Mouse (Mus musculus): ENCODE results near the gene Ptcra. TPM values are rescaled to one million over a fixed set of nuclear protein-coding genes. Genes with fewer than 3 reads are reported as not detected.
"Not testable (repeated sequence)": the region's sequence is repeated elsewhere in the genome, so short reads cannot be mapped to it uniquely, and the experiment has no call there.

Gene Ptcra
- polyA plus RNA-seq, 1 experiment from 2014 or later: 0.12 TPM

DNA sequence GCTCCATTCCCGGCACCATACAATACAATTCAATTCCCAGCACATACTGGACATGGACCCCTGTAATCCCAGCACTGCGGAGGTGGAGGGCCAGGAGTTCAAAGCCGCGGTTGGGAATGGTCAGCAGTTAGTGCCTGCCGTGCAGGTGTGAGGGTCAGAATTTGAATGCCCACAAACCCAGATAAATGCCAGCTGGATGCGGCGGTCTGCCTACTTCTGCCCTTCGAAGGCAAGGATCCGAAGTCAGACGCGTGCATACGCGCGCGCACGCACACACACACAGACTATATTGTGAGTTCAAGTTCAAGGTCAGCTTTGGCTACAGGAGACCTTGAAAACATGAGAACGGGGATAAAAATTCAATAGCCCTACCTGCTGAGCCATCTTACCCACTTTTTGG lies 8.1 kb upstream of the Ptcra start:
- no peak for TF ChIP-seq CTCF (IDR thresholded peaks at IDR 0.05)
- in situ Hi-C loops (cut with MboI; ENCODE audit: low pct_unique_long_range_greater_than_20kb): no loop called here
- DNase-seq (ENCODE audit: low read depth, low spot score) (no peak), ATAC-seq (no peak)
- ChIA-PET CTCF (interaction anchor here (0.9 kb wide), 1 partner anchor 67 kb away, joined by 3 read pairs; no protein-coding TSS in a partner anchor), POLR2A (interaction anchor here (0.6 to 1.7 kb wide), 4 partner anchors 15 to 896 kb away, joined by 3 to 5 read pairs (median 3); partner anchors contain the start of gene Cnpy3)
- no peaks in the 10 kb centered on the region for H3K27me3 ChIP-seq

DNA sequence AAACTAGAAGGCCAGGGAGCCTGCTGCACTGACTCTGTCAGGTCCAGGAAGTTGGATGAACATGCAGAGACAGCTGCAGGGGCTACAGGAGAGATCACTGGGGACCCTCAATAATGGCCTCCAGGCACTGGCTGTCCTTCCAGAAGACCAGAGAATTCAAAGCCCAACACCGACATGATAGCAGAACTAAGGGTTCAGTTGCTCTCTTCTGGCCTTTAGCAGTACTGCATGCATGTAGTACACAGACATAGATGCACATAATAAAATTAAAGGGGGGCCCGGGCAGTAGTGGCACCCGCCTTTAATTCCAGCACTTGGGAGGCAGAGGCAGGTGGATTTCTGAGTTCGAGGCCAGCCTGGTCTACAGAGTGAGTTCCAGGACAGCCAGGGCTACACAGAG lies 7.5 kb upstream of the Ptcra start:
- no peak for DNase-seq (ENCODE audit: low read depth, low spot score)
- in situ Hi-C loops (cut with MboI; ENCODE audit: low pct_unique_long_range_greater_than_20kb): no loop called here
- ChIA-PET POLR2A (interaction anchor here (0.6 kb wide), 1 partner anchor 88 kb away, joined by 3 read pairs; no protein-coding TSS in a partner anchor), CTCF (no interaction called here)
- ATAC-seq: no peak
- TF ChIP-seq CTCF (IDR thresholded peaks at IDR 0.05): no peak
- H3K27me3 ChIP-seq: no peaks in the 10 kb centered on the region

DNA sequence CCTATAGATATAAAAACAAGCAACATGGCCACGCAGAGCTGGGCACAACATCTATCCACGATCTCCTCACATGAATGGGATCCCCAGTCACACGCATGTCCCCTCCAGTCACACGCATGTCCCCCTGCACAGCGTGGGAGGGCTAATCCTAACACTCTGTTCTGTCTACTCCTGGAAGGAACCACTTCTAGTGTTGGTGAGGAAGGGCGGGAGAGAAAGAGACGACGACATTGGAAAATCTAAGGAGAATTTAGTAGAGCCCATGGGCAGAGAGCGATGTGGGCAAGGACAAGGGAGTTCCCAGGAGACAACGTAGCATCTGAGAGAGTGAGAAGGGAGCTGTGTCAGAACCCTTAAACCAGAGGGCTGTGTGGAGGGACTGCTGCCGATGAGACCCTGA lies 7.0 kb upstream of the Ptcra start:
- no peak for TF ChIP-seq CTCF (IDR thresholded peaks at IDR 0.05)
- in situ Hi-C loops (cut with MboI; ENCODE audit: low pct_unique_long_range_greater_than_20kb): no loop called here
- ATAC-seq (no peak), DNase-seq (ENCODE audit: low read depth, low spot score) (no peak)
- no peaks in the 10 kb centered on the region for H3K27me3 ChIP-seq
- ChIA-PET CTCF (no interaction called here), POLR2A (no interaction called here)

DNA sequence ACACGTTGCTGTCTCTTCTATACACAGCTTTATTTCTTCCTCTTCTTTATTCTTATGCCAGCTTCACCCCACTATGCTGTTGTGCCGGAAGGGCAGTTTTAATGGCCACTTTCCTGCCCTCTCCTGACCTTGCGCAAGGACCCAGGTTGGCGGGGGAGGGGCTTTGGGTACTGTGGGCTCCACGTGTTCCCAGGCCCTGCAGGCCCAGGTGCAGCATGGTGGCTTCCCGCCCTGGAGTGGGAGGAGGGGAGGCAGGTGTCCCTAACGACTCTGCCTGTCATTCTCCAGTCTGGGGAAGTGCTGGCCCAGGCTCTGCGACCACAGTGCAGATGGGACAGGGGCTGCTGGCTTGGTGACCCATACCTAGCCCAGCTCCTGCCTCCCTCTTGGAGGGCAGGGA lies 4.4 kb upstream of the Ptcra start:
- no peak for TF ChIP-seq CTCF (IDR thresholded peaks at IDR 0.05)
- no peaks in the 10 kb centered on the region for H3K27me3 ChIP-seq
- in situ Hi-C loops (cut with MboI; ENCODE audit: low pct_unique_long_range_greater_than_20kb): no loop called here
- DNase-seq (ENCODE audit: low read depth, low spot score) (no peak), ATAC-seq (no peak)
- POLR2A ChIA-PET: no interaction called here
- CTCF ChIA-PET: interaction anchor here (1.3 kb wide), 1 partner anchor 8 kb away, joined by 3 read pairs; no protein-coding TSS in a partner anchor

DNA sequence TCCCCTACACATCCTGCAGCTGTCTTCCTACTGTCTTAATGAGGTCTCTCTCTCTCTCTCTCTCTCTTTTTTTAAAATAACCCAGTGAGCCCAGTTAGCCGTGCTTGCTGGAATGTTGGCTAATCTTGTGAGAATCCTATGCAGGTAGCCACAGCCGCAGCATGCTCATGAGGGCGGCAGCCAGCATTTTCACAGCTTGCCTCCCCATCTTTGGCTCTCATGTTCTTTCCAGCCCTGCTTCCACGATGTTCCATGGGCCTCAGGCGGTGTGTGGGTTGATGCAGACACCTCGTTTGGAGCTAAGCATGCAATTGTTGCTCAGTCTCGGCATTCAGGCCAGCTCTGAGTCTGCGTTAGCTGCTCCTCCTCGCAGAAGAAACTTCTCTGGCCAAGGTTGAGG lies 1.4 kb upstream of the Ptcra start:
- CTCF ChIA-PET; in situ Hi-C loops (cut with MboI; ENCODE audit: low pct_unique_long_range_greater_than_20kb): not testable (repeated sequence)

DNA sequence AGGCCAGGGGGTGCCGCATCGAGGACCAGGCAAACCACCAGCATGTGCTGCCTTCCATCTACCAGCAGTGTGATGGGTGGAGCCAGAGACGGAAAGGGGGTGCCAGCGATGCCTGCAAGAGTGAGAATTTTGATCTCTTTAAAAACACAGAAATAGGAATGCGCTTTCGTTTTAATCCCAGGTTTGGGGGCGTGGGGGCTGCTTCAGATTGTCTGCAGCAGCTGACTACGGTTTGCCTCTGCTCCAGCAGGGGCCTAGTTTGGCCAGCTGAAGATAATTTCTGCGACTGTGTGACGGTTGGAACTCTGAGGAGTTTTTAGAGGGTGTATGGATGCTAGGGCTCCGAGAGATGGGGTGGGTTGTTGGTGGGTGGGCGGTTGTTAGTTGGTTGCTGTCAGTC lies 4.8 kb downstream of the Ptcra start:
- H3K27me3 ChIP-seq: peaks cover 6% of the 10 kb centered on the region
- in situ Hi-C loops (cut with MboI; ENCODE audit: low pct_unique_long_range_greater_than_20kb): no loop called here
- ChIA-PET POLR2A (no interaction called here), CTCF (no interaction called here)
- DNase-seq (ENCODE audit: low read depth, low spot score): no peak
- no peak for TF ChIP-seq CTCF (IDR thresholded peaks at IDR 0.05)
- ATAC-seq: no peak

More for the DNA sequence above, 1.4 kb upstream of the Ptcra start:
- POLR2A ChIA-PET: interaction anchor here (0.8 kb wide), 1 partner anchor 13 kb away, joined by 4 read pairs; the partner anchor contains the start of gene Cnpy3
- ATAC-seq; H3K27me3 ChIP-seq; DNase-seq (ENCODE audit: low read depth, low spot score): not testable (repeated sequence)

DNA sequence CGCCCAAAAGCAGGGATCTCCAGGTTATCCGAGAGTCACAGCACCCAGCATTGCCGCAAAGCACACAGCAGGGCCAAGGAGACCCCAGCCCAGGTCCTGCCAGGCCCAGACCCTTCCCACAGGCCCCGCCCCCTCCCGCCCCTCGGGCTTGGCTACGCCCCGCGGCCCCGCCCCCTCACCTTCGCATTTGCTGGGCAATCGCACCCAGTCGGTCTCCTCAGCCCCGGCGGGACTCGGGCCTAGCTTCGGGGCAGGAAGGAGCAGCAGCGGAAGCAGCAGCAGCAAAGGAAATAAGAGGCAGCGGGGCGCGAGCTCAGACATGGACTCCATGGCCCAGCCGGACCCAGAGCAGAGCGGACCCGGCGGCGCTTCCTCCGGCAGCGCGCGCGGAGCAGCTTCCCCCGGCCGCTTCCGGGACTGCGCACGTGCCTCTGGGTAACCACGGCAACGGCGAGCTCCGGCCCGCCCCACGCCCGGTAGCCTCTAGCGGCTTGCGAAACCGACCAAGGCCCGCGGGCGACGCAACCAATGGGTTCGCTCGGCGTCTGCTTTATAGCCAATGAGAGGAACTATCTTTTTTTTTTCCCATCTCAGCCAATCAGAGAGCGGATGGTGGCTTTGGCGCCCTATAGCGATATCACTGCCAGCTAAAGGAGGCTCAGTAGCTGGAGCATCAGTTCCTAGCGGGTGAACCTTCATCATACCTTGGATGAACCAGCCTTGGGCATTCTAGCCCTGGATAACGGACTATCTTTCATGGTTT lies 11.5 kb downstream of the Ptcra start, which contains the start of gene Cnpy3:
Gene Cnpy3 (minus strand): TSS at position 421 of the 763 bp plus-strand sequence.
- ChIA-PET CTCF (no interaction called here), POLR2A (interaction anchor here (0.8 to 2.5 kb wide), 4 partner anchors 10 to 92 kb away, joined by 3 to 5 read pairs (median 4); partner anchors contain the start of gene 2310039H08Rik)
- TF ChIP-seq CTCF (IDR thresholded peaks at IDR 0.05): no peak
- peaks cover 6% of the 10 kb centered on the region for H3K27me3 ChIP-seq
- in situ Hi-C loops (cut with MboI; ENCODE audit: low pct_unique_long_range_greater_than_20kb): no loop called here
- ATAC-seq (peak; percentile 89), DNase-seq (ENCODE audit: low read depth, low spot score) (peak; percentile 84)

DNA sequence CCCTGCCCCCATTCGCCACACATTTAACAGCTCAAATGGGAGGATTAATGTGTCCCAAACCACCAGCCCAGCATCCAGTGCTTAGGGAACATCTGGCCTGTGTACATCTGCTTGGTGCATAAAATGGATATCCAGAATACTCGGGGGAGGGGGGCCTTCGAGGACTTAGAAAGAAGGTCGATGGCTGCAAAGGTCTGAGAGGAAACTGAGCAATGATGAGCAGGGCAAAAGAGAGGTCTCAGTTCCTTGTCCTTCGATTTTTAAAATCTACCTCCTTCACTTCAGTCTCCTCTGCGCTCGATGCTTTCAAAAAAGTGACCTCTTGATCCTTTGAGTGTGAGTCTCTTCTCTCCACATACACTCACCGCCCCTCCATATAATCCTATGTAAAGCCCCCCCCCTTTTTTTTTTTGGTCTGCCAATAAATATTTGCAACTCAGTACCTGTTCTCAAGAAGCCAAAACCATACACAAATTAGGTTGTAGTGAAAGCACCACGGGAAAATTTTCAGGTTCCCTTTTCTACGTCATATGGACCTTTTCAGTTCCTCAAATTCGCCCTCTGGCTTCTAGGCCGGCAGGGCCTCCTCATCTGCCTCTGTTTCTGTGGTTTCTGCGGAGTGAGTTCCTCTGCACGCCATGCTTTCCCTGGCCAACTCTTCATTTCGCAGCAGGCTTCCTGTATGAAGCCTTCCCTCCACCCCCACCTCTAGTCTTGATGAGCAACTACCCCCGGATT lies 12.3 kb downstream of the Ptcra start:
- no peak for DNase-seq (ENCODE audit: low read depth, low spot score)
- ChIA-PET POLR2A (interaction anchor here (1.0 to 2.5 kb wide), 3 partner anchors 9 to 21 kb away, joined by 3 to 5 read pairs (median 4); partner anchors contain the start of gene 2310039H08Rik), CTCF (no interaction called here)
- TF ChIP-seq CTCF (IDR thresholded peaks at IDR 0.05): no peak
- in situ Hi-C loops (cut with MboI; ENCODE audit: low pct_unique_long_range_greater_than_20kb): no loop called here
- ATAC-seq: no peak
- peaks cover 4% of the 10 kb centered on the region for H3K27me3 ChIP-seq

DNA sequence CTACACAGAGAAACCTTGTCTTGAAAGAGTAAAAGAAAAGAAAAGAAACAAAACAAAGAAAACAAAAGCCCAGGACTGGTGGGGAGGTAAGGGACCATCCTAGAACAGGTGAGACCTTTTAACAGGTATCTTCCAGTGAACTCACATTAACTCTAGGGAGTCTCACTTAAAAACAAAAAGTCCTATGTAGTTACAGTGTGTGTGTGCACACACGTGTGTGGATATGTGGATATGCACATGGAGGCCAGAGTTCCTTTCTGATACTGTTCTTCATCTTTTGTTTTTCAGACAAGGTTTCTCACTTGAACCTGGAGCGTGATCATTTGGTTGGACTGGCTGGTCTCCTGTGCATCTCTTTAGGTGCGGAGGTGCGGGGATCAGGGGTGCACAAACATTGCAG lies 12.9 kb downstream of the Ptcra start:
- no peaks in the 10 kb centered on the region for H3K27me3 ChIP-seq
- ChIA-PET CTCF (no interaction called here), POLR2A (no interaction called here)
- DNase-seq (ENCODE audit: low read depth, low spot score) (no peak), ATAC-seq (no peak)
- TF ChIP-seq CTCF (IDR thresholded peaks at IDR 0.05): no peak
- in situ Hi-C loops (cut with MboI; ENCODE audit: low pct_unique_long_range_greater_than_20kb): no loop called here

DNA sequence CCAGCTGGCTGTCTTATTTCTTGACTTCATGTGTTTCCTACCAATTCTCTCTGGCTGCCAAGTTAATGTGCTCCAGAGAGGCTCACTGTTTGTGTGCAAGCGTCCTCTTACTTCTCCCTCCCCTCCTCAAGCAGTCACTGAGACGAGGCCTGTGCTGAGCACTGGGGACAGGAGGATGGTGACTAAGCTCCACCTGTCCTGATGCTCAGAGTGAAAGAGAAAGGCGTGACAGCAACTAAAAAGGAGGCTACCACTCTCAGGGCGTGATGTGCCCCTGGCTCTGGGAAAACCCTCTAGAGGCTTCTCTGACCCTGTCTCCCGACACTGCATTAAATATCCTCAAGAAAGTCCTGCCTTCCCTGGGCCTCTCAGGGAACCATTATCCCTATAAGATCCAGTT lies 14.2 kb downstream of the Ptcra start:
- TF ChIP-seq CTCF (IDR thresholded peaks at IDR 0.05): no peak
- ChIA-PET POLR2A (no interaction called here), CTCF (no interaction called here)
- no peak for ATAC-seq
- H3K27me3 ChIP-seq: no peaks in the 10 kb centered on the region
- no peak for DNase-seq (ENCODE audit: low read depth, low spot score)
- in situ Hi-C loops (cut with MboI; ENCODE audit: low pct_unique_long_range_greater_than_20kb): no loop called here

DNA sequence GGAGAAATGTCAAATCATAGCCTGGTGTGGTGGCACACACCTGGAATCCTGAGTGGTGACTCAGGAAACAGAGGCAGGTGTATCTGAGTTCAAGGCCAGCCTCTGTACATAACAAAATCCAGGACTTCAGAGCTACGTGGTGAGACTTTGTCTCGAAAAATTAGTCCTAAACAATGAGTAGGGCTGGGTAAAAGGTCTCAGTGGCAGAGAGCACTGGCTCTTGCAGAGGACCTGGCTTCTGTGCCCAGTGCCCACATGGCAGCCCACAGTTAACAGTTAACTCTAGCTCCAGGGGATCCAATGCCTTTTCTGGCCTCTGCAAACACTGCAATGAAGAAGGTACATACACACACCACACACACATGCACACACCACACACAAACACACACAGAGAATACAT lies 15.7 kb downstream of the Ptcra start:
- ChIA-PET POLR2A (interaction anchor here (0.8 kb wide), 1 partner anchor 46 kb away, joined by 4 read pairs; no protein-coding TSS in a partner anchor), CTCF (no interaction called here)
- TF ChIP-seq CTCF (IDR thresholded peaks at IDR 0.05): no peak
- no peak for DNase-seq (ENCODE audit: low read depth, low spot score)
- in situ Hi-C loops (cut with MboI; ENCODE audit: low pct_unique_long_range_greater_than_20kb): no loop called here
- no peaks in the 10 kb centered on the region for H3K27me3 ChIP-seq
- ATAC-seq: no peak

All from Patski (cell line).